Mouse (Mus musculus): Measurements from ENCODE around the gene Fam3c. TPM values are rescaled to one million over a fixed set of nuclear protein-coding genes. Genes with fewer than 3 reads are reported as not detected.
A peak's percentile ranks its signal among the peaks of the same experiment; 100 is the strongest.

The Fam3c gene
- polyA plus RNA-seq, 1 experiment from 2014 or later, result 35.1 TPM

GRCm38 (mm10) chr6:22293922-22294321 is 62.1 kb downstream of the Fam3c start:
- H3K4me3 ChIP-seq (ENCODE audit: low read depth, low read length), result no peak overlapping the region
- no peak for ATAC-seq (replicated peaks; ENCODE audit: low FRiP score)
- H3K27ac ChIP-seq (ENCODE audit: low read depth, low read length), result no peak overlapping the region
- DNase-seq (ENCODE audit: low spot score), result no peak
- H3K4me1 ChIP-seq (replicated peaks; ENCODE audit: control insufficient read depth, insufficient read depth, low read length), result peaks cover 3% of the 10 kb centered on the region; the same call in 1 of the 2 replicates
- H3K27me3 ChIP-seq (ENCODE audit: control insufficient read depth, insufficient read depth, low read length), result peaks cover 9% of the 10 kb centered on the region
- 18% methylated on average over 3 of the region's 3 CpGs for WGBS
- H3K36me3 ChIP-seq (ENCODE audit: control insufficient read depth, insufficient read depth, low read length), result no peaks in the 10 kb centered on the region
- H3K9ac ChIP-seq (ENCODE audit: low read length), result no peak overlapping the region
- no peak overlapping the region for H3K4me2 ChIP-seq (ENCODE audit: low read depth, low read length, severe bottlenecking)
- no peaks in the 10 kb centered on the region for H3K9me3 ChIP-seq (ENCODE audit: control insufficient read depth, low read length)

- Histone ChIP-seq H3K9me3 (ENCODE audit: control insufficient read depth, low read length) (no peaks in the 10 kb centered on the region), H3K4me3 (ENCODE audit: low read depth, low read length) (no peak overlapping the region), H3K36me3 (ENCODE audit: control insufficient read depth, insufficient read depth, low read length) (no peaks in the 10 kb centered on the region), H3K9ac (ENCODE audit: low read length) (no peak overlapping the region), H3K4me1 (replicated peaks; ENCODE audit: control insufficient read depth, insufficient read depth, low read length) (peaks cover 9% of the 10 kb centered on the region; the same call in 1 of the 2 replicates), H3K27me3 (ENCODE audit: control insufficient read depth, insufficient read depth, low read length) (peaks cover 20% of the 10 kb centered on the region), H3K4me2 (ENCODE audit: low read depth, low read length, severe bottlenecking) (no peak overlapping the region), H3K27ac (ENCODE audit: low read depth, low read length) (no peak overlapping the region)
- WGBS, result 47% methylated on average over 4 of the region's 4 CpGs
- no peak for ATAC-seq (replicated peaks; ENCODE audit: low FRiP score)
- no peak for DNase-seq (ENCODE audit: low spot score)
Observed at GRCm38 (mm10) chr6:22292056-22292455, 64.0 kb downstream of the Fam3c start.

GRCm38 (mm10) chr6:22290790-22291189 is 65.3 kb downstream of the Fam3c start:
- no peak overlapping the region for H3K4me2 ChIP-seq (ENCODE audit: low read depth, low read length, severe bottlenecking)
- H3K4me1 ChIP-seq (replicated peaks; ENCODE audit: control insufficient read depth, insufficient read depth, low read length), result peaks cover 9% of the 10 kb centered on the region; the same call in 1 of the 2 replicates
- H3K27ac ChIP-seq (ENCODE audit: low read depth, low read length), result no peak overlapping the region
- H3K27me3 ChIP-seq (ENCODE audit: control insufficient read depth, insufficient read depth, low read length), result peaks cover 20% of the 10 kb centered on the region
- H3K9ac ChIP-seq (ENCODE audit: low read length), result no peak overlapping the region
- H3K4me3 ChIP-seq (ENCODE audit: low read depth, low read length), result no peak overlapping the region
- H3K9me3 ChIP-seq (ENCODE audit: control insufficient read depth, low read length), result no peaks in the 10 kb centered on the region
- WGBS, result 80% methylated on average over 8 of the region's 8 CpGs
- ATAC-seq (replicated peaks; ENCODE audit: low FRiP score) (no peak), DNase-seq (ENCODE audit: low spot score) (no peak)
- H3K36me3 ChIP-seq (ENCODE audit: control insufficient read depth, insufficient read depth, low read length), result no peaks in the 10 kb centered on the region

- peak; percentile 57 for DNase-seq (ENCODE audit: low spot score)
- peak overlapping the region; percentile 85 for H3K4me2 ChIP-seq (ENCODE audit: low read depth, low read length, severe bottlenecking)
- no peaks in the 10 kb centered on the region for H3K36me3 ChIP-seq (ENCODE audit: control insufficient read depth, insufficient read depth, low read length)
- WGBS, result 2% methylated on average over 21 of the region's 21 CpGs
- peaks cover 20% of the 10 kb centered on the region for H3K27me3 ChIP-seq (ENCODE audit: control insufficient read depth, insufficient read depth, low read length)
- no peak for ATAC-seq (replicated peaks; ENCODE audit: low FRiP score)
- peak overlapping the region; percentile 39; the same call in 1 of the 2 replicates for H3K9ac ChIP-seq (ENCODE audit: low read length)
- no peak overlapping the region for H3K27ac ChIP-seq (ENCODE audit: low read depth, low read length)
- H3K4me3 ChIP-seq (ENCODE audit: low read depth, low read length), result peak overlapping the region; percentile 37
- H3K9me3 ChIP-seq (ENCODE audit: control insufficient read depth, low read length), result no peaks in the 10 kb centered on the region
- peaks cover 9% of the 10 kb centered on the region; the same call in 1 of the 2 replicates for H3K4me1 ChIP-seq (replicated peaks; ENCODE audit: control insufficient read depth, insufficient read depth, low read length)
Observed at GRCm38 (mm10) chr6:22289461-22290021, 66.5 kb downstream of the Fam3c start.

- H3K4me2 ChIP-seq (ENCODE audit: low read depth, low read length, severe bottlenecking), result peak overlapping the region; percentile 85
- H3K4me3 ChIP-seq (ENCODE audit: low read depth, low read length), result peak overlapping the region; percentile 37
- WGBS, result under 1% methylated on average over 38 of the region's 38 CpGs
- H3K9me3 ChIP-seq (ENCODE audit: control insufficient read depth, low read length), result no peaks in the 10 kb centered on the region
- H3K4me1 ChIP-seq (replicated peaks; ENCODE audit: control insufficient read depth, insufficient read depth, low read length), result peaks cover 9% of the 10 kb centered on the region; the same call in 1 of the 2 replicates
- DNase-seq (ENCODE audit: low spot score), result peak; percentile 68
- peaks cover 20% of the 10 kb centered on the region for H3K27me3 ChIP-seq (ENCODE audit: control insufficient read depth, insufficient read depth, low read length)
- no peaks in the 10 kb centered on the region for H3K36me3 ChIP-seq (ENCODE audit: control insufficient read depth, insufficient read depth, low read length)
- peak overlapping the region; percentile 39 for H3K9ac ChIP-seq (ENCODE audit: low read length)
- no peak overlapping the region for H3K27ac ChIP-seq (ENCODE audit: low read depth, low read length)
- peak; percentile 74 for ATAC-seq (replicated peaks; ENCODE audit: low FRiP score)
Observed at GRCm38 (mm10) chr6:22288737-22289460, 67.1 kb downstream of the Fam3c start.

GRCm38 (mm10) chr6:22288004-22288736 is 67.9 kb downstream of the Fam3c start, which contains the start of gene Wnt16:
Gene Wnt16 (plus strand): TSS chr6:22288227.
- Histone ChIP-seq H3K9ac (ENCODE audit: low read length) (peak within 1 kb of the TSS; percentile 39), H3K27me3 (ENCODE audit: control insufficient read depth, insufficient read depth, low read length) (peaks cover 20% of the 10 kb centered on the region), H3K4me3 (ENCODE audit: low read depth, low read length) (peak within 1 kb of the TSS; percentile 37), H3K4me1 (replicated peaks; ENCODE audit: control insufficient read depth, insufficient read depth, low read length) (peaks cover 9% of the 10 kb centered on the region; the same call in 1 of the 2 replicates), H3K4me2 (ENCODE audit: low read depth, low read length, severe bottlenecking) (peak within 1 kb of the TSS; percentile 85), H3K36me3 (ENCODE audit: control insufficient read depth, insufficient read depth, low read length) (no peaks in the 10 kb centered on the region), H3K27ac (ENCODE audit: low read depth, low read length) (no peak within 1 kb of the TSS), H3K9me3 (ENCODE audit: control insufficient read depth, low read length) (no peaks in the 10 kb centered on the region)
- ATAC-seq (replicated peaks; ENCODE audit: low FRiP score) (peak; percentile 78), DNase-seq (ENCODE audit: low spot score) (peak; percentile 58)
- WGBS, result under 1% methylated on average over 20 of the region's 20 CpGs

GRCm38 (mm10) chr6:22282405-22282804 is 73.6 kb downstream of the Fam3c start:
- H3K4me3 ChIP-seq (ENCODE audit: low read depth, low read length), result no peak overlapping the region
- no peak overlapping the region for H3K27ac ChIP-seq (ENCODE audit: low read depth, low read length)
- no peaks in the 10 kb centered on the region for H3K36me3 ChIP-seq (ENCODE audit: control insufficient read depth, insufficient read depth, low read length)
- no peaks in the 10 kb centered on the region for H3K4me1 ChIP-seq (replicated peaks; ENCODE audit: control insufficient read depth, insufficient read depth, low read length)
- ATAC-seq (replicated peaks; ENCODE audit: low FRiP score) (no peak), DNase-seq (ENCODE audit: low spot score) (no peak)
- WGBS, result 89% methylated on average over 4 of the region's 4 CpGs
- no peak overlapping the region for H3K9ac ChIP-seq (ENCODE audit: low read length)
- no peaks in the 10 kb centered on the region for H3K27me3 ChIP-seq (ENCODE audit: control insufficient read depth, insufficient read depth, low read length)
- no peak overlapping the region for H3K4me2 ChIP-seq (ENCODE audit: low read depth, low read length, severe bottlenecking)
- H3K9me3 ChIP-seq (ENCODE audit: control insufficient read depth, low read length), result no peaks in the 10 kb centered on the region

- 71% methylated on average over 14 of the region's 14 CpGs for WGBS
- H3K9ac ChIP-seq (ENCODE audit: low read length), result no peak overlapping the region
- ATAC-seq (replicated peaks; ENCODE audit: low FRiP score), result no peak
Observed at GRCm38 (mm10) chr6:22280217-22280861, 75.7 kb downstream of the Fam3c start.

More at GRCm38 (mm10) chr6:22280217-22280861, 75.7 kb downstream of the Fam3c start:
- Histone ChIP-seq H3K4me1 (replicated peaks; ENCODE audit: control insufficient read depth, insufficient read depth, low read length) (no peaks in the 10 kb centered on the region), H3K36me3 (ENCODE audit: control insufficient read depth, insufficient read depth, low read length) (no peaks in the 10 kb centered on the region), H3K9me3 (ENCODE audit: control insufficient read depth, low read length) (no peaks in the 10 kb centered on the region), H3K27ac (ENCODE audit: low read depth, low read length) (no peak overlapping the region), H3K4me2 (ENCODE audit: low read depth, low read length, severe bottlenecking) (no peak overlapping the region), H3K27me3 (ENCODE audit: control insufficient read depth, insufficient read depth, low read length) (no peaks in the 10 kb centered on the region), H3K4me3 (ENCODE audit: low read depth, low read length) (no peak overlapping the region)
- no peak for DNase-seq (ENCODE audit: low spot score)
